Comparison of ENCODE assay signal across 28 mouse cellular contexts in genomic region chr8:123624274-123624673, GRCm38 (mm10). TPM values are rescaled to one million over a fixed set of nuclear protein-coding genes. Genes with fewer than 3 reads are reported as not detected.
A peak's percentile ranks its signal among the peaks of the same experiment; 100 is the strongest.
DNase-seq lines count a peak whose midpoint lies in the region; ATAC-seq lines count a peak whose summit lies in the region.
"Had no signal": no experiment of that assay in that cellular context is flagged by ENCODE, and none has a peak within 500 bp of the region (broad histone marks: within the 10 kb centered on the region; RNA-seq: fewer than 3 reads in every experiment).

No protein-coding gene starts in this region.

- peak; percentile 61 for DNase-seq in heart, adult 11 months
- no peak for DNase-seq in heart, postnatal 36 days
- DNase-seq in kidney, adult 18-20 months: no peak
- peak; percentile 83 for DNase-seq in midbrain, embryonic 11.5 days (ENCODE audit: low spot score, missing footprints)
- DNase-seq in embryonic facial prominence, embryonic 10.5 days (ENCODE audit: low spot score): peak; percentile 7
- DNase-seq: adrenal gland, postnatal 14 days; B cell, adult 2 months; cerebellum, adult 11-12 months; cerebellum, adult 8-10 months; cerebellum, postnatal 10 days; cerebellum, postnatal 36 days; embryo, embryonic 11 days; gastrocnemius, adult 2 months; gastrocnemius, postnatal 14 days; heart, adult 18-20 months; heart, postnatal 10 days; heart, postnatal 4 days had no signal

- no peak overlapping the region for H3K4me3 ChIP-seq in kidney, embryonic 14.5 days (ENCODE audit: low read length)
- H3K4me3 ChIP-seq in midbrain, embryonic 11.5 days (ENCODE audit: low read depth, low read length): no peak overlapping the region
- no peak overlapping the region for H3K4me3 ChIP-seq in midbrain, embryonic 15.5 days
- H3K4me3 ChIP-seq in embryonic facial prominence, embryonic 10.5 days: peak overlapping the region; percentile 27; the same call in 1 of the 2 replicates
- H3K4me3 ChIP-seq: forebrain, embryonic 10.5 days; forebrain, embryonic 13.5 days; gastrocnemius, adult 2 months; heart, embryonic 12.5 days; heart, embryonic 15.5 days; hindbrain, embryonic 13.5 days had no signal

- no peaks in the 10 kb centered on the region for H3K36me3 ChIP-seq in kidney, embryonic 14.5 days (ENCODE audit: control insufficient read depth, insufficient read depth, low read length)
- H3K36me3 ChIP-seq in midbrain, embryonic 11.5 days (ENCODE audit: control insufficient read depth, insufficient read depth, low read length): no peaks in the 10 kb centered on the region
- no peaks in the 10 kb centered on the region for H3K36me3 ChIP-seq in midbrain, embryonic 15.5 days (replicated peaks)
- no peaks in the 10 kb centered on the region for H3K36me3 ChIP-seq in embryonic facial prominence, embryonic 10.5 days (replicated peaks)
- H3K36me3 ChIP-seq: forebrain, embryonic 10.5 days; G1E; heart, embryonic 12.5 days; heart, embryonic 15.5 days; hindbrain, embryonic 13.5 days had no signal

- ATAC-seq in kidney, embryonic 14.5 days (ENCODE audit: low FRiP score, low TSS enrichment): peak; percentile 62; the same call in 1 of the 2 replicates
- no peak for ATAC-seq in midbrain, embryonic 11.5 days (ENCODE audit: low FRiP score)
- no peak for ATAC-seq in midbrain, embryonic 15.5 days (replicated peaks)
- ATAC-seq: forebrain, embryonic 13.5 days; forebrain, embryonic 16.5 days; hindbrain, embryonic 16.5 days; Patski had no signal

- intact Hi-C loops in heart, postnatal 36 days (cut with DNase I): no loop called here

- H3K9ac ChIP-seq in kidney, embryonic 14.5 days (ENCODE audit: low read depth, low read length): no peak overlapping the region
- H3K9ac ChIP-seq in midbrain, embryonic 11.5 days (ENCODE audit: low read length): no peak overlapping the region
- no peak overlapping the region for H3K9ac ChIP-seq in midbrain, embryonic 15.5 days
- H3K9ac ChIP-seq: forebrain, embryonic 13.5 days; heart, embryonic 12.5 days; heart, embryonic 15.5 days; hindbrain, embryonic 13.5 days had no signal

- no peak overlapping the region for H3K27ac ChIP-seq in kidney, embryonic 14.5 days (ENCODE audit: low read depth, low read length)
- no peak overlapping the region for H3K27ac ChIP-seq in midbrain, embryonic 11.5 days (ENCODE audit: low read depth, low read length)
- no peak overlapping the region for H3K27ac ChIP-seq in midbrain, embryonic 15.5 days
- no peak overlapping the region for H3K27ac ChIP-seq in embryonic facial prominence, embryonic 10.5 days (replicated peaks)
- H3K27ac ChIP-seq: forebrain, embryonic 10.5 days; forebrain, embryonic 13.5 days; gastrocnemius, adult 2 months; heart, embryonic 15.5 days; hindbrain, embryonic 13.5 days had no signal

- H3K4me1 ChIP-seq in kidney, embryonic 14.5 days (ENCODE audit: control insufficient read depth, insufficient read depth, low read length): peaks cover 2% of the 10 kb centered on the region; the same call in 1 of the 2 replicates
- peaks cover 4% of the 10 kb centered on the region; the same call in 1 of the 2 replicates for H3K4me1 ChIP-seq in midbrain, embryonic 11.5 days (ENCODE audit: control insufficient read depth, insufficient read depth, low read length)
- peaks cover 10% of the 10 kb centered on the region for H3K4me1 ChIP-seq in midbrain, embryonic 15.5 days
- H3K4me1 ChIP-seq in embryonic facial prominence, embryonic 10.5 days: peaks cover 13% of the 10 kb centered on the region

- no peaks in the 10 kb centered on the region for H3K9me3 ChIP-seq in kidney, embryonic 14.5 days (ENCODE audit: control insufficient read depth, low read length)
- H3K9me3 ChIP-seq in midbrain, embryonic 11.5 days (ENCODE audit: control insufficient read depth, low read length): no peaks in the 10 kb centered on the region
- H3K9me3 ChIP-seq in midbrain, embryonic 15.5 days: no peaks in the 10 kb centered on the region
- no peaks in the 10 kb centered on the region for H3K9me3 ChIP-seq in embryonic facial prominence, embryonic 10.5 days
- H3K9me3 ChIP-seq: forebrain, embryonic 10.5 days; forebrain, embryonic 13.5 days; heart, embryonic 12.5 days; heart, embryonic 15.5 days; hindbrain, embryonic 13.5 days had no signal

- peaks cover 13% of the 10 kb centered on the region; the same call in 1 of the 2 replicates for H3K27me3 ChIP-seq in kidney, embryonic 14.5 days (ENCODE audit: control insufficient read depth, insufficient read depth, low read length)
- peaks cover 25% of the 10 kb centered on the region for H3K27me3 ChIP-seq in midbrain, embryonic 11.5 days (ENCODE audit: control insufficient read depth, insufficient read depth, low read length)
- H3K27me3 ChIP-seq in midbrain, embryonic 15.5 days (replicated peaks): peaks cover 21% of the 10 kb centered on the region
- H3K27me3 ChIP-seq in embryonic facial prominence, embryonic 10.5 days (replicated peaks; ENCODE audit: low read depth, poor library complexity, severe bottlenecking): peaks cover 51% of the 10 kb centered on the region

- WGBS in kidney, embryonic 14.5 days: 49% methylated on average over 5 of the region's 5 CpGs
- 59% methylated on average over 5 of the region's 5 CpGs for WGBS in midbrain, embryonic 11.5 days
- 64% methylated on average over 5 of the region's 5 CpGs for WGBS in midbrain, embryonic 15.5 days
- 67% methylated on average over 5 of the region's 5 CpGs for WGBS in embryonic facial prominence, embryonic 10.5 days

- no peak overlapping the region for H3K4me2 ChIP-seq in kidney, embryonic 14.5 days (replicated peaks; ENCODE audit: low read depth, low read length)
- no peak overlapping the region for H3K4me2 ChIP-seq in midbrain, embryonic 11.5 days
- no peak overlapping the region for H3K4me2 ChIP-seq in midbrain, embryonic 15.5 days
- H3K4me2 ChIP-seq: forebrain, embryonic 13.5 days; heart, embryonic 12.5 days; heart, embryonic 15.5 days; hindbrain, embryonic 13.5 days had no signal

RNA-seq across cellular contexts. Expression of gene Rhou, which starts 29.5 kb away (rescaled TPM):
- total RNA-seq in heart, postnatal 36 days (2021): 1 to 10 TPM; 6.6 to 8.3 TPM
- 9.8 and 11.2 TPM in 2 replicates for polyA plus RNA-seq in kidney, embryonic 14.5 days (2014; fragmentation: Nextera tagmentation; extraction: Ambion mirVana)
- polyA plus RNA-seq in midbrain, embryonic 11.5 days (2014; fragmentation: Nextera tagmentation; extraction: Ambion mirVana): 7.7 and 8.3 TPM in 2 replicates
- polyA plus RNA-seq in midbrain, embryonic 15.5 days (2015; fragmentation: Nextera tagmentation; extraction: Ambion mirVana): 11.3 and 11.8 TPM in 2 replicates
- polyA plus RNA-seq in embryonic facial prominence, embryonic 10.5 days (2016; fragmentation: Nextera tagmentation; extraction: Ambion mirVana): 6.2 and 6.3 TPM in 2 replicates
- polyA plus RNA-seq: G1E had no signal

Comparison
In these comparisons a context has a peak if more than half of its experiments do, and no peak if none do; other contexts are left out.
1. DNase-seq: peak in heart, adult 11 months (single experiment), midbrain, embryonic 11.5 days (single experiment) and embryonic facial prominence, embryonic 10.5 days (single experiment); none in heart, postnatal 36 days (0 of 2) and kidney, adult 18-20 months (single experiment).